Mouse (Mus musculus) hindbrain, postnatal 0 days (tissue): ENCODE results near the gene Ahcyl2. TPM values are rescaled to one million over a fixed set of nuclear protein-coding genes. Genes with fewer than 3 reads are reported as not detected.

Experiments
- ATAC-seq: fragments of 200-750 bp; cut with Nextera tagmentation; 2 replicates; pipeline ENCODE4 v1.8.0; 2017; ENCODE audit warnings: mild to moderate bottlenecking, moderate TSS enrichment, moderate library complexity
- DNase-seq: peaks from one replicate; pipeline ENCODE4 v3.0.0-alpha.2; 2015; ENCODE audit warnings: low spot score
- H3K27ac ChIP-seq: fragments of 300-500 bp; sonication (generic); 2 replicates; pipeline ENCODE4 v1.5.1; 2014; ENCODE audit warnings: mild to moderate bottlenecking
- H3K27me3 ChIP-seq: fragments of 300-500 bp; sonication (generic); 2 replicates; pipeline ENCODE4 v1.6.1; 2014; ENCODE audit warnings: low read length, mixed read lengths; ENCODE audit not compliant: insufficient read depth
- H3K36me3 ChIP-seq: fragments of 300-500 bp; sonication (generic); 2 replicates; pipeline ENCODE4 v1.6.1; 2014; ENCODE audit warnings: low read length, mixed read lengths; ENCODE audit not compliant: insufficient read depth
- H3K4me1 ChIP-seq: fragments of 300-500 bp; sonication (generic); 2 replicates; pipeline ENCODE4 v1.6.1; 2014; ENCODE audit warnings: antibody characterized with exemption, low read length, mixed read lengths; ENCODE audit not compliant: insufficient read depth
- H3K4me2 ChIP-seq: fragments of 300-500 bp; sonication (generic); 2 replicates; pipeline ENCODE4 v1.6.1; 2014; ENCODE audit warnings: low read depth, mild to moderate bottlenecking, low read length, moderate library complexity, mixed read lengths
- H3K4me3 ChIP-seq: fragments of 300-500 bp; sonication (generic); 2 replicates; pipeline ENCODE4 v1.5.1; 2014; ENCODE audit warnings: low read length
- H3K9ac ChIP-seq: fragments of 300-500 bp; sonication (generic); replicated peaks from 2 replicates; pipeline ENCODE4 v1.6.1; 2014; ENCODE audit warnings: mild to moderate bottlenecking, low read length, moderate library complexity, mixed read lengths
- H3K9me3 ChIP-seq: fragments of 300-500 bp; sonication (generic); 2 replicates; pipeline ENCODE4 v1.6.1; 2016; ENCODE audit warnings: low read length, mixed read lengths
- CTCF ChIP-seq: IDR thresholded peaks from 2 replicates; pipeline ENCODE4 v1.5.1; 2016; ENCODE audit warnings: antibody characterized with exemption, control low read depth, low read depth
- WGBS: fragments of 180-500 bp; shearing (Covaris S2); extraction: QIAGEN DNeasy Blood & Tissue Kit; methylation state at CpG from one replicate; pipeline ENCODE4 v1.1.7; 2014; 5-methylcytosine and 5-hydroxymethylcytosine counted together
- polyA plus RNA-seq: library from polyadenylated mRNA; unstranded; fragments of >200 nt; fragmentation: Nextera tagmentation; extraction: Ambion mirVana; gene quantifications from 2 replicates; pipeline ENCODE4 v1.2.1, GENCODE M21; 2015
- total RNA-seq: library from RNA; depleted of rRNA; stranded (reverse); fragments of >200 nt; gene quantifications from 2 replicates; pipeline ENCODE4 v1.2.3, GENCODE M21; 2014

Ahcyl2 gene
- total and polyA plus RNA-seq, 2 experiments from 2014 or later, result 23.1 to 56.8 TPM

- H3K4me2 ChIP-seq, result peak within 1 kb of the TSS; percentile 96
- TF ChIP-seq CTCF, result no peak
- under 1% methylated on average over 25 of the region's 30 CpGs for WGBS
- peak within 1 kb of the TSS; percentile 84 for H3K4me3 ChIP-seq
- peak within 1 kb of the TSS; percentile 93 for H3K27ac ChIP-seq
- peak within 1 kb of the TSS; percentile 82 for H3K9ac ChIP-seq
- H3K27me3 ChIP-seq, result no peaks in the 10 kb centered on the region
- DNase-seq (peak; percentile 84), ATAC-seq (peak; percentile 93)
- no peaks in the 10 kb centered on the region for H3K4me1 ChIP-seq
- no peaks in the 10 kb centered on the region for H3K36me3 ChIP-seq
- no peaks in the 10 kb centered on the region for H3K9me3 ChIP-seq
Observed at GRCm38 (mm10) chr6:29735336-29735688, 32.5 kb upstream of the Ahcyl2 start, which contains the start of gene Smo. Gene Smo (plus strand): TSS chr6:29735503.

- under 1% methylated on average over 64 of the region's 75 CpGs for WGBS
- Histone ChIP-seq H3K27ac (peak overlapping the region; percentile 93), H3K27me3 (no peaks in the 10 kb centered on the region), H3K9me3 (no peaks in the 10 kb centered on the region), H3K4me2 (peak overlapping the region; percentile 96), H3K36me3 (no peaks in the 10 kb centered on the region), H3K9ac (peak overlapping the region; percentile 82), H3K4me3 (peak overlapping the region; percentile 84), H3K4me1 (no peaks in the 10 kb centered on the region)
- DNase-seq, result peak; percentile 69
- TF ChIP-seq CTCF, result no peak
- ATAC-seq, result peak; percentile 75
Observed at GRCm38 (mm10) chr6:29735689-29736451, 31.9 kb upstream of the Ahcyl2 start.

GRCm38 (mm10) chr6:29736610-29737458, 31.0 kb upstream of the Ahcyl2 start:
- Histone ChIP-seq H3K27ac (peak overlapping the region; percentile 93), H3K27me3 (no peaks in the 10 kb centered on the region), H3K36me3 (no peaks in the 10 kb centered on the region), H3K4me2 (peak overlapping the region; percentile 96), H3K4me3 (peak overlapping the region; percentile 84), H3K4me1 (no peaks in the 10 kb centered on the region), H3K9ac (peak overlapping the region; percentile 82; the same call in 1 of the 2 replicates), H3K9me3 (no peaks in the 10 kb centered on the region)
- no peak for TF ChIP-seq CTCF
- ATAC-seq (no peak), DNase-seq (no peak)
- 15% methylated on average over 13 of the region's 13 CpGs for WGBS

- WGBS, result 90% methylated on average over 3 of the region's 3 CpGs
- no peak for TF ChIP-seq CTCF
Observed at GRCm38 (mm10) chr6:29751466-29752152, 16.2 kb upstream of the Ahcyl2 start.

GRCm38 (mm10) chr6:29753336-29753735, 14.5 kb upstream of the Ahcyl2 start:
- Histone ChIP-seq H3K4me2 (no peak overlapping the region), H3K27me3 (no peaks in the 10 kb centered on the region), H3K36me3 (no peaks in the 10 kb centered on the region), H3K4me3 (no peak overlapping the region), H3K4me1 (no peaks in the 10 kb centered on the region), H3K9me3 (peaks cover 5% of the 10 kb centered on the region), H3K27ac (no peak overlapping the region), H3K9ac (no peak overlapping the region)
- DNase-seq, result no peak
- WGBS, result 47% methylated on average over 11 of the region's 11 CpGs
- ATAC-seq, result no peak
- no peak for TF ChIP-seq CTCF

More at GRCm38 (mm10) chr6:29751466-29752152, 16.2 kb upstream of the Ahcyl2 start:
- no peaks in the 10 kb centered on the region for H3K27me3 ChIP-seq
- H3K27ac ChIP-seq, result no peak overlapping the region
- no peak for DNase-seq
- H3K36me3 ChIP-seq, result no peaks in the 10 kb centered on the region
- no peaks in the 10 kb centered on the region for H3K4me1 ChIP-seq
- H3K9me3 ChIP-seq, result peaks cover 9% of the 10 kb centered on the region
- H3K4me2 ChIP-seq, result no peak overlapping the region
- no peak for ATAC-seq
- H3K4me3 ChIP-seq, result no peak overlapping the region
- no peak overlapping the region for H3K9ac ChIP-seq

GRCm38 (mm10) chr6:29756001-29756400, 11.8 kb upstream of the Ahcyl2 start:
- no peaks in the 10 kb centered on the region for H3K4me1 ChIP-seq
- no peak overlapping the region for H3K4me2 ChIP-seq
- no peak overlapping the region for H3K4me3 ChIP-seq
- WGBS, result 68% methylated on average over 5 of the region's 5 CpGs
- TF ChIP-seq CTCF, result no peak
- H3K27ac ChIP-seq, result no peak overlapping the region
- no peak for ATAC-seq
- H3K9ac ChIP-seq, result no peak overlapping the region
- H3K36me3 ChIP-seq, result no peaks in the 10 kb centered on the region
- peak; percentile 38 for DNase-seq
- no peaks in the 10 kb centered on the region for H3K9me3 ChIP-seq
- H3K27me3 ChIP-seq, result no peaks in the 10 kb centered on the region
